Mouse (Mus musculus) gastrocnemius, adult 8-10 months (tissue): ENCODE data around the gene AU018091. TPM values are rescaled to one million over a fixed set of nuclear protein-coding genes. Genes with fewer than 3 reads are reported as not detected.
"Not testable (repeated sequence)": the region's sequence is repeated elsewhere in the genome, so short reads cannot be mapped to it uniquely, and the experiment has no call there.

Experiments used
- DNase-seq, 2 experiments: peaks; one replicate each; pipeline ENCODE4 v3.0.0; 2022; ENCODE audit warnings: low spot score in 2 of 2
- total RNA-seq, 4 experiments: library from RNA; stranded (reverse); gene quantifications; 2 replicates each; pipeline ENCODE4 v1.2.4; 2022

Gene AU018091
- not detected for total RNA-seq

DNA sequence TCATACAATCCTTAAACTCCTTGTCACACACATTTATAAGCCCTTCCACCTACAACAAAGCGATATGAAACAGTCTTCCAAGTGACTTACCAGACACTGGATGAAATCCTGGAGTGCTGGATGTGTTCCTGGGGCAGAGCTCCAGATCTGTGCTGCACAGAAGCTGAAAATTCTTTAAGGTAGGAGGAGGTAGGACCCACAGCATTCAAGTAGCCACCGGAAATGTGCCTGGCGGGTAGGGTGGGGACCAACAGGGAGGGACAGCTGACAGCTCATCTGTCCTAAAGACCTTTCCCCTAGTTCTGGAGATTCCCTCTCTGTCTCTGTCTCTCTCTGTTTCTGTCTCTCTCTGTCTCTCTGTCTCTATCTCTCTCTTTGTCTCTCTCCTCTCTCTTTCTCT is at the start of gene AU018091:
TSS of gene AU018091 (minus strand) at position 279 of the 400 bp plus-strand sequence.
- no peak for DNase-seq

DNA sequence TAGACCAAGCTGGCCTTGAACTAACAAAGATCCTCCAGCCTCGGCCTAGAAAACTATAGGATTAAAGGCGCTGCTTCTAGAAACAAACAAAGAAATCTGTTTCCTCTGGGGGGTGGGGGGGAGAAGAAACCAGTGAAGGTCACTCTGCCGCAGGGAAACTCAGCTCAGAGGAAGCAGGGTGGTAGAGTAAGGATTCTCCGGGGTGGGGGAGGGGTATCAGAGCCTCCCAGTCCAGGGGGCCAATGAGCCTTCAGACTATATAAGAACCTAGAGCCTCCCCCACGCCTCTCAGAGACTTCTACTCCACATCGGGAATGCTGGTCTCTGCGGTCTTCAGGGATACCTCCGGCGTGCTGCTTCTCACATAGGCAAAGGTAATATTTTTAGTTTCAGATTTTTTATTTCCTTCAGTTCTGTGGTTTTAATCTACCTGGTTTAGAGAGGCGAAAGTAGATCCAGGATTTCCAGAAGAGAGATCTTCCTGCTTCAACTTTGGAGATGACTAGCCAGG is 48.6 kb upstream of the AU018091 start:
- DNase-seq: no peak

DNA sequence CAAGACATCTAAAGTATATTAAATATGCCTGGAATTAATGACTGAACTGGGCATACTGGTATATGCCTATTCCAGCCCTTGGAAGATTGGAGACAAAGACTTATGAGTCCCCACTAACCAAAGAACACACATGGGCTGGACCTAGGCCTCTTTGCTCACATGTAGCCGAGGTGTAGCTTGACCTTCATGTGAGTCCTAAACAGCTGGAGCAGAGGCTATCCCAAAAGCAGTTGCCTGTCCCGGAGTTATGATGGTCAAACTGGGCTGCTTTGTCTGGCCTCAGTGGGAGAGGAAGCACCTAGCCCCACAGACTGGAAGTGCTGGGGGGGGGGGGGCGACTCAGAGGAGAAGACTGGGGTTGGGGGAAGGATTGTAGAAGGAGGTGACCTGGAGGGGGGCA is 47.3 kb upstream of the AU018091 start:
- DNase-seq: no peak

DNA sequence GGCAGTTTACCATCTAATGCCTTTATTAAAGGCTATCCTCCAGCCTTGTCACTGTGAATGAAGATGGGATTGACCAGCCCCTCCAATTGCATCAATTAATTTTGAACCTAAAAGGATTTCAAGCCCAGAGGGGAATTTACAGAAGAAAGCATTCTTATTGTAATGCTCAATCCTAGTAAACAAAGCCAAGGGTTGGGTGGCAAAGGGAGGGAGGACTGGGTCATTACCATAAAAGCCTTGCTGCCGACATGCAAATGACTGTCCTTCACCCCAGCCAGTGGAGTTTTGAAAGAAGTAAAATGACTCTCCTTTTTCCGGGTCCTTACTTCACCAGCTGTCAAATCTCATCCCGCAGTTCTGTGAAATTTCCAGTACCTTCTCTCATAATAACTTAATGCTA is 44.6 kb upstream of the AU018091 start:
- no peak for DNase-seq

DNA sequence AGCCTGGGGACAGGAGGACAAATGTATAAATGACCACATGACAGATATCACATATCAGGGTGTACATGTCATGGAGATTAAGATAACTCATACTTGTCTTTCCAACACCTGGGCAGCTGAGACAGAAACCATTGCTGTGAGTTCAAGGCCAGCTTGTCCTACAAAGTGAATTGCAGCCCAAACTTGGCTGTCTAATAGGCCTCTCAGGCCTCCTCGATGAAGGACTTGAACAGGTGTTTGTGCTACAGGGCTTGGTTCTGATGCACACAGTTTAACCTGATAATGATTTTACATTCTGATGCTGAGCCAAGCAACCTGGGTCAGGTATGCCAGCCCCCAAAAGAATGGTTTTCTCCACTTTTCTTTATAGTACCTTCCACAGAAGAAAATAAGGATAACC is 44.2 kb upstream of the AU018091 start:
- no peak for DNase-seq

DNA sequence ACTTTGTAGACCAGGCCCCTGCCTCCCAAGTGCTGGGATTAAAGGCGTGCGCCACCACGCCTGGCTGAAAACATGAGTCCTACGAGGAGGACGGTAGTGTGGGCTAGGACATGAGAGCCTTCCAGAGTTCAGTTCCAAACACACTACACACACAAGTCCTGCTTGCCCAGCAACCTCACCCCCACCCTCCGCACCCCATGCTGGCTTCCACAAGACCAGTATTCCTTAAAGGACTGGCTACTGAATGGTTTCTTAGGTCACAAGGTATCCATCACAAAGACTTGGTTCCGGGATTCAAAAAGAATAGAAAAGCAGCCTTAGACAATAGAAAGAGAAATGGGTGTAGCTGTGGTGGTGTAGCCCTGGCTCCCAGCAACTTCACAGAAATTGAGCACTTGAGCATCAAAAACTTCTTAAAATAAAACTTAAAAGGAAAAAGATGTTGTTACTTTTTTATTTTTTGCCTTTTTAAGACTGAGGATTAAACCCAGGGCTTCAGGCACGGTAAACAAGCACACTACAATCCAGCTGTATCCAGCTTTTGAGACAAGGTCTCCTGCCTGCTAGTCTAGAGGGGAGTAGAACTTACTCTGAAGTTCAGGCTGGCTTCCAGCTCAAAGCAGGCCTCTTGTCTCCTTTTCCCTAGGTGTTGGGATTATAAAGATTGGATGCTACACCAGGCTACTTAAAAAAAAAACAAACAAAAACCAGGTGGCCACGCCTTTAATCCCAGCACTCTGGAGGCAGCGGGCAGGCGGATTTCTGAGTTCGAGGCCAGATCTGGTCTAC is 43.2 kb upstream of the AU018091 start:
- no peak for DNase-seq

DNA sequence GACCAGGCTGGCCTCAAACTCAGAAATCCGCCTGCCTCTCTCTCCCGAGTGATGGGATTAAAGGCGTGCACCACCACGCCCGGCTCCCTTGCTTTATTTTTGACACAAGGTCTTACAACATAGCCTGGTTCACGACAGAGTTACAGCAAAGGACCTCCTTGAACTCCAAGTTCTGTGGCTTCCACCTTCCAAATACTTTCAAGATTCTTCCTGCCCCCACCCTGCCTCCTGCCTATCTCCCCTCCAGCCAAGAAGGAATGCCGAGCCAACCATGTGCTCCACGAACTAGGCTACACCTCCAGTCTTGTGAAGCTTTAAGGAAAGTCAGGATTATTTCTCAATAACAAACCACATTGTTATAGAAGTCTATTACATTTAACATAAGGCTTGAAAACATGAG is 42.5 kb upstream of the AU018091 start:
- no peak for DNase-seq

DNA sequence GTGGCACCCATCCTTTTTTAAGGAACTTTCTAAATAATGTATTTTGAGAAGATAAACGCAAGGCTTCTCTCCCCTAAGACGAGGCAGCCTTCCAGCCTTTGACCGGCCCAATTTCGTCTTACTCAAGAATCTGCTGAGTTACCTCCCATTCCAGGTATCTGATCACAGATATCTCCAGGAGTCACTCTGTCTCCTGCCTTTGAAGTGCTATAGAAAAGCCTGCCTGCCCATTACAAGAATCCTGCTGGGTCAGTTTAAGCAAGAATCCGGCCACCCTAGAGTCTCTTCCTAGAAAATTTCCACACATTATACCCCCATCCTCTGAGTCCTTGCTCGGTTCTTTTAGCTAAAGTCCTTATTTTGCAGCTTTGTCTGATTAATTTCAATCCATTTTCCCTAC is 41.6 kb upstream of the AU018091 start:
- DNase-seq: no peak

DNA sequence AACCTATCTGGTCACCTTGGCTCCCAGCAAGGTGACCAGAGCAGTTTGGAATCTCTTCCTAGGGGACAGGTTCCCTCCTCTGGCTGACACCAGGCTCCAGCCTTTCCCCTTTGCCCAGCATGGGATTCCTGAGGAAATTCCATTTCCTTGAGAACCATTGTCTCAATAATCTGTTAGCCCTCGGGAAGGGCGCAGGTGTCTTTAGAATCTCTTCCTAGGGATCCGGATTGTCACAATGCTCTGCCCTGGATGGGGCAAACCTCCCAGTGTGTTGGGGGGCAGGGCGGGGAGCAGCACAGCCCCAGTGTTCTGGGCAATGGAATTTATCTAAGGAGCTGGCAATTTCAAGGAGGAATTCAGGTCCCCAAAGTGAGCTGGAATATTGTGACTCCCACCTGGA is 37.5 kb upstream of the AU018091 start:
- no peak for DNase-seq

DNA sequence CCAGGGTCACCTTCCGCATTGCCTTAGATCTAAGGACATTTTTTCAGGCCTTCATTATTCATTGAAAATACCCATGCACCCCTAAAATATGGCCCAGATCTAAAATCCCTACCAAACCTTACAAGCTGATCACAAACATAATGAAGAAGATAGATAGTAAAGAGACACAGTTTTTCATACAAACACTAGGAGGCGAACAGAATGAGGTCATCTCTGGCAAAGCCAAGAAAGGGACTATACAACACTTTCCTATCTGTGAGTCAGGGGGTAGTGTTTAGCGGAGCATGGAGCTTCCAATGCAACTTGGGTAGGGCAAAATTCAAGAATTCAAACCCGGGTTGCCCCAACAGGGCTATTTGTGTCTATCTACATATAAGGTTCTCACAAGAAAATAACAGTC is 35.6 kb upstream of the AU018091 start:
- DNase-seq: no peak

DNA sequence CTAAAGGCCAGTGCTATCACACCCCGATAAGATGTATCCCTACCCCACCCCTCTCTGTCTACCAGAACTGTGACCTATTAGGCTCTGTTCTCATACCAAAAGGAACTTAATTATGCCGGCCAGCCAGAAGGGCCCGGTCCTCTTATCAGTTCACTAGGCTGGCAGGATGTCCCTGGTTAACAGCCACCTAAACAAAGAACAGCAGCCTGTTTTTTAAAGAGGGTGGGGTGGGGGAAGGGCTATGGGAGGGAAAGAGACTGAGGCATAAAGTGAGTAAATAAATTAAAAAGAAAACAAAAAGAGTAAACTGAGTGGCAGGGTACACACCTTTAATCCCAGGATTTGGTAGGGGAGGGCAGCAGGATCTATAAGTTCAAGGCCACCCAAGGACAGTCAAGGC is 34.9 kb upstream of the AU018091 start:
- DNase-seq: no peak

DNA sequence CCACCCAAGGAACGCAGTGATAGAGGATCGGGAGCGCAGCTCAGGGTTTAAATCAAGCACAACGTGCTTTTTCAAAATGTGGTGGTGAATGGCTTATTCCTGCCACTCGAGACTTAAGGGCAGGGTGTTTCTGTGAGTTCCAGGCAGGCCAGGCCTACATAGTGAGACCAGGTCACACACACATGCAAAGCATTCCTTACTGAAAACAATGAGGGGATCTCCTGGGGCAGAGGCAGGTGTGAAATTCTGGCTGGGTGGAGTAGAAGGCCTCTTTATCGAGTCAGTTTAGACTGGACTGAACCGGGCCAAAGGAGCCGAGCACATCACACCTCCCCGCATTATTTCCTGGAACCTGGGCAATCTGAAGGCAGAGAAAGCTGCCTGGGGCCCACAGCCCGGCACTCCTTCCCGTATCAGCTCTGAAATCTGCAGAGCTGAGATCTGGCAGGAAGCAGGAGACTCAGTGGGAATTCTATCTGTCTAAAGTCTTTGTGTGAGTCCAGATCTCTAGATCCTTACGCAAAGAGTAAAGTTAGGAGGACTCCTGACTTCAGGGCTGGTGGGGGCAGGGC is 32.2 kb upstream of the AU018091 start:
- DNase-seq: no peak

DNA sequence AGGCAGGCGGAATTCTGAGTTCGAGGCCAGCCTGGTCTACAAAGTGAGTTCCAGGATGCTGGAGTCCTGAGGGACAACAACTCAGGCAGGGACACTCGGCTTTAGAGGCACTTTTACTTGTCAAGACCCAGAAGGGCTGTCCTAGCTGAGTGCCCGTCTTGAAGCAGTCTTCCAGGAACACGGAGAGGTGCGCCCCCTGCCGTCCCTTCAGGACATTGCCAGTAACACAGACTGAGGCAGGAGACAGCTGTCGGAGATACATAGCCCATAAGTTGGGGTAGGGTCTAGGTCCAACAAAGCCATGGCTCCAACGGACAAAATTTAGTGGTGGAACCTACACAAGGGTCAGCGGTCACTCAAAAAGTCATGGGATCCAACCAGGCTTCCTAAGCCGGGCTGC is 29.9 kb upstream of the AU018091 start:
- DNase-seq: no peak

DNA sequence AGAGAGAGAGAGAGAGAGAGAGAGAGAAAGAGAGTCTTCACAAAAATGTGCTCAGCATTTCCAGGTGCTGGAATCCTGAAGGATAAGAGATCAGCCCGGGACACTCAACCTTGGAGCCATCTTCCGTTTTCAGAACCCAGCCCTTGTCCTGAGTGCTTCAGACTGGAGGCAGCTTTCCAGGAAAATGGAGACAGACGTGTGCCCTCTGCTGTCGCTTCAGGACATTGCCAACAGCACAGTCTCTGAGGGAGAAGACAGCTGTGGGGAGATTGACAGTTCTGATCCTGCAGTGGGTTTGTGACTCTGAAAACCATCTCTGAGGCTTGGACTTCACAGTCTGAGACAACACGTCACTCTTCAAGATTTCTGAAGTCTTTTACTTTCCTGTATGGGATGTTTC is 26.8 kb upstream of the AU018091 start:
- DNase-seq: no peak

DNA sequence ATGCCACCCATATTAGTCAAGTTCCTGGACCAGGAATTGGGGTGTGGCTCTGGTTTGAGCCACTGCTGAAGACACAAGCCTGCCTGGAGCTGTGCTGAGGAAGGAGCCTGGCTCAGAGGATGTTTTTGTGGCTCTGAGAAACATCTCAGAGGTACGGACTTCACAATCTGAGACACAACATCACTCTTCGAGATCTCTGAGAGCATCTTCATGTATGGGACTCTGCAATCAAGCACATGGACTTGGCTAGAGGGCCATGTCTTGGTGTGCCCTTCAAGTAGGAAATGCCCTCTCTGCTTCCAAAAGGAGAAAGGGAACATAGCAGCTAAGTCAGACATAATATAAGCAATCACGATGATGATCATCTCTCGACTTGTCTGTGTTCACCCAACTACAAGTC is 25.5 kb upstream of the AU018091 start:
- DNase-seq: no peak

DNA sequence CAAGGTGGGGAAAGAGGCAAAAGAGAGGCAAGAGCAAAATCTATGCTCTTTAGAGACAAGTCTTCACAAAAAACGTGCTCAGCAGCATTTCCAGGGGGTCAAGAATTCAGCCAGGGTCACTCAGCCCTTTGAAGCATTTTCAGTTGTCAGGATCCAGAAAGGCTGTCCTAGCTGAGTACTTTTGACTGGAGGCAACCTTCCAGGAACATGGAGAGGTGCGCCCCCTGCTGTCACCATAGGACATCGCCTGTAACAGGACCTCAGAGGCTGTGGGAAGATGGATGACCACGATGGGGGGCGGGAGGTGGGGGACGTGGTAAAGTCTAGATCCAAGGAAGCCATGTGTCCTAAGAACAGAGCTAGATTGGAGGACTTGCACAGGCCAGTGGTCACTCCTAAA is 24.9 kb upstream of the AU018091 start:
- DNase-seq: no peak

DNA sequence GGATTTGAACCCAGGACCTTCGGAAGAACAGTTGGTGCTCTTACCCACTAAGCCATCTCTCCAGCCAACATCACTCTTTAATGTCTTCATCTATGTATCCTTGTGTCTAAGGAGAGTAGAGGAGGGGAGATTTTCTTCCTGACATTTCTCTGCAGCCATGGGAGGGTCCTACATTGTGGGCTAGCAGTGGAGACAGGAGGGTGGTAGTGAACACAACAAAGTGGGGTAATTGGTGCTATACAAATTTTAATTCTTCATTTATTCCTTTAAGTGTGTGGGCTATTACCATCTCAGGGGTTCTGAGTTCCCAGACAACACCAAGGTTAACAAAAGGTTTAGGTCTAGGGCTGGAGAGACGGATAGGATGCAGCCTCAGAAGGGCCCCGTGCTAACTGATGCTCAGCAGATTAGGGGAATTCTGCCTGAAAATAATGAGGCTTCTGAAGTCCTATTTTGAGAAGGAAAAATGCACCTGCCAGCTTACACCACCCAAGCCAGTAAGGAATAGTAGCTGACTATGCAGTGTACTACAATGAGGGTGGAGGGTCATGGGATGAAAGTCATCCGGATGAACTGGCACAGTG is 24.1 kb upstream of the AU018091 start:
- no peak for DNase-seq

DNA sequence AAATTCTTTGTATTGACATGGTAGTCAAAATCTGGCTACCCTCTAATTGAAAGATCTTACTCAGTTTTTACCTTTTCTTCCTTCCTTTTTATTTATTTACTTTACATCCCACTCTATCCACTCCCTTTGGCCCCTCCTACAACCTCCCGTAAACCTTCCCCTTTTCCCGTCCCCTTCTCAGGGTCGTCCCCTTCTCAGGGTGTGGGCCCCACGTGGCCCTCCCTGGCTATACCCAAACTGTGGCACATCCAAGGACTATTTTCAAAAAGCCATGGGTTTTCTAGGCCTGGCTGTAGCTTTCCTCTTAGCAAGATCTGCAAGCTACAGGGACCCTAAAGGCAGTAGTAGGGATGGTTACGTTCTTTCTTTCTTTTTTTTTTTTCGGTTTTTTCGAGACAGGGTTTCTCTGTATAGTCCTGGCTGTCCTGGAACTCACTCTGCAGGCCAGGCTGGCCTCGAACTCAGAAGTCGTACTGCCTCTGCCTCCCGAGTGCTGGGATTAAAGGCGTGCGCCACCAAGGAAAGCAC is 23.0 kb upstream of the AU018091 start:
- no peak for DNase-seq

DNA sequence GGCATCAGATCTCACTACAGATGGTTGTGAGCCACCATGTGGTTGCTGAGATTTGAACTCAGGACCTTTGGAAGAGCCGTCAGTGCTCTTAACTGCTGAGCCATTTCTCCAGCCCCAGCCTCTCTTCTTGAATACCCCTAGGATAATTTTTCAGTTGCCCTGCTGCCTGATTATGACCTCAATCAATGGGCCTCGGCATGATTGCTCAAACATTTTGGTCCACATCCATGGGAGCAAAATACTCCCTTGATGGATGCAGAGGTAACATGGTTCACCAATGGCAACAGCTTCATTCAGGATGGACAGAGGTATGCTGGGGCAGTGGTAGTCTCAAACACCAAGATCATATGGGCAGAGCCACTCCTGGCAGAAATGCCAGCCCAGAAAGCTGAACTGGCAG is 17.7 kb upstream of the AU018091 start:
- DNase-seq: not testable (repeated sequence)

DNA sequence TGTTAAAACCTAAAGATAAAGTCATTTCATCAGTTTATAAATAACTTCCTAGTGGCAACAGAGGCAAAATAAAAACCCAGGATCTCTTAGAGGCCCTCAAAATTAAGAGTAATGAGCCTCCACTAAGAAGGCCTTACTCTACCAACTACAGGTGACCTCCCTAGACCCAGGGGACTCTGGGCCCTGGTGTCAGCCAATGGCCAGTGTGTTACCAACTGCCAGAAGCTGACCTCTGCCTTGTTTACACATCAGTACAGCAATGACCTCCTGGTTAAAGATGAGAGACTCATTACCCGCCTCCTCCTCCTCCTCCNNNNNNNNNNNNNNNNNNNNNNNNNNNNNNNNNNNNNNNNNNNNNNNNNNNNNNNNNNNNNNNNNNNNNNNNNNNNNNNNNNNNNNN is 17.1 kb upstream of the AU018091 start:
- DNase-seq: no peak

DNA sequence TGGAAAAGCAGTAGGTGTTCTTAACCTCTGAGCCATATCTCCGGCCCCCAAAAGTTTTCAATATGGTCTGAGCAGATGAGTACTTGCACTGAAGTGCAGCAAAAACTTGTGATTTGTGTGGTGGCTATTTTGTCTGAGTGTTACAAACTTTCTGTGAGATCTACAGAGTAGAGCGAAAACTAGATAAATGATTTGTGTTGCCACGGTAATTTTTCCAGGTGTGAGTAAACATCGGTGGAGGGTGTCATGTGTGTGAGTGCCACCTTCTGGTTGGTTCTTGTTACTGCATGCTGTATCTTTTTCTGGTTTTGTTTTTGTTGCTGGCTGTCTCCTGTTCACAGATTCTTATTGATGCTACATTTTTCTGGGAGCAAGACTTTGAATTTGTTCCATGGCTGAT is 15.4 kb upstream of the AU018091 start:
- DNase-seq: no peak

DNA sequence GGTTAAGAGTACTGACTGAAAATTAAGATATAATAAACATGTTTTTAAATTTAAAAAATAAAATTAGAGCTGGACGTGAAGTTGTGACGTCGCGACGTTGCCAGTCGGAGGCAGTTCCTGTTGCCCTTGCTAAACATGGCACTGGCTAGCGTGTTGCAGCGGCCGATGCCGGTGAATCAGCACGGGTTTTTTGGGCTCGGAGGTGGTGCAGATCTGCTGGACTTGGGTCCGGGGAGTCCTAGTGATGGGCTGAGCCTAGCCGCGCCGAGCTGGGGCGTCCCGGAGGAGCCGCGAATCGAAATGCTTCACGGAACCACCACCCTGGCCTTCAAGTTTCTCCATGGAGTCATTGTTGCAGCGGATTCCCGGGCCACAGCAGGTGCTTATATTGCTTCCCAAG is 12.0 kb upstream of the AU018091 start:
- DNase-seq: not testable (repeated sequence)

DNA sequence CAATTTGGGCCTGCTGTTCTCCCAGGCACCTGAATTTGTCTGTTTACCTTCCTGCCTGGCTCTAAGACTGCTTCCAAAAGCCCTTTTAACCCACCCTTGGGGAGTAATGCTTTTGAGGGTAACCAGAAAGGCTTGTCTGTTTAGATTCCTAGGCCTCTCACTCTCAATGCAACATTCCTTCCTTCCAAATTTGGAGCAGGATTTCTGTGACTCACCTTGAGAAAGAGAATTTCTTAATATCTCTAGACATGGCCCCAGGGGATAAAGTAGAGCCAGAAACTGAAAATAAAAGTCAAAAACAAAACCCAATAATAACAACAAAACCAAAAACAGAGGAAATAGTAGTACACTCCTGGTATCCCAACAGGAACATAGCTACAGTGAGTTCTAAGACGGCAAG is 707 bp downstream of the AU018091 start:
- DNase-seq: no peak
